Mouse (Mus musculus) neural tube, embryonic 11.5 days (tissue): ENCODE results near the gene Kcnj6. TPM values are rescaled to one million over a fixed set of nuclear protein-coding genes. Genes with fewer than 3 reads are reported as not detected.
A peak's percentile ranks its signal among the peaks of the same experiment; 100 is the strongest.

ENCODE experiments used
- ATAC-seq: fragments of 200-750 bp; cut with Nextera tagmentation; 2 replicates; pipeline ENCODE4 v1.8.0; 2017; ENCODE audit warnings: moderate number of reproducible peaks, mild to moderate bottlenecking, moderate TSS enrichment, moderate library complexity; ENCODE audit not compliant: insufficient read depth, low FRiP score, low TSS enrichment
- DNase-seq: peaks from one replicate; pipeline ENCODE4 v3.0.0-alpha.2; 2015; ENCODE audit warnings: low spot score
- H3K27ac ChIP-seq: fragments of 300-500 bp; sonication (generic); 2 replicates; pipeline ENCODE4 v1.5.1; 2014; ENCODE audit warnings: low read depth, mild to moderate bottlenecking, low read length
- H3K27me3 ChIP-seq: fragments of 300-500 bp; sonication (generic); 2 replicates; pipeline ENCODE4 v1.6.1; 2014; ENCODE audit warnings: mild to moderate bottlenecking, low read length, mixed read lengths; ENCODE audit not compliant: control insufficient read depth, insufficient read depth
- H3K36me3 ChIP-seq: fragments of 300-500 bp; sonication (generic); 2 replicates; pipeline ENCODE4 v1.6.1; 2014; ENCODE audit warnings: mild to moderate bottlenecking, low read length, moderate library complexity, mixed read lengths; ENCODE audit not compliant: control insufficient read depth, insufficient read depth
- H3K4me1 ChIP-seq: fragments of 300-500 bp; sonication (generic); 2 replicates; pipeline ENCODE4 v1.6.1; 2014; ENCODE audit warnings: low read length, mixed read lengths; ENCODE audit not compliant: control insufficient read depth, insufficient read depth
- H3K4me2 ChIP-seq: fragments of 300-500 bp; sonication (generic); 2 replicates; pipeline ENCODE4 v1.6.1; 2014; ENCODE audit warnings: low read depth, mild to moderate bottlenecking, moderate library complexity
- H3K4me3 ChIP-seq: fragments of 300-500 bp; sonication (generic); 2 replicates; pipeline ENCODE4 v1.5.1; 2014; ENCODE audit warnings: low read depth, low read length
- H3K9ac ChIP-seq: fragments of 300-500 bp; sonication (generic); 2 replicates; pipeline ENCODE4 v1.6.1; 2014; ENCODE audit warnings: mild to moderate bottlenecking, low read length
- H3K9me3 ChIP-seq: fragments of 300-500 bp; sonication (generic); 2 replicates; pipeline ENCODE4 v1.6.1; 2016; ENCODE audit warnings: low read length; ENCODE audit not compliant: control insufficient read depth
- WGBS: fragments of 180-500 bp; shearing (Covaris S2); extraction: QIAGEN DNeasy Blood & Tissue Kit; methylation state at CpG from one replicate; pipeline ENCODE4 v1.1.7; 2014; 5-methylcytosine and 5-hydroxymethylcytosine counted together
- polyA plus RNA-seq: library from polyadenylated mRNA; unstranded; fragments of >200 nt; fragmentation: Nextera tagmentation; extraction: Ambion mirVana; gene quantifications from 2 replicates; pipeline ENCODE4 v1.2.1, GENCODE M21; 2014

The Kcnj6 gene
- polyA plus RNA-seq, 1 experiment from 2014 or later: not detected

DNA sequence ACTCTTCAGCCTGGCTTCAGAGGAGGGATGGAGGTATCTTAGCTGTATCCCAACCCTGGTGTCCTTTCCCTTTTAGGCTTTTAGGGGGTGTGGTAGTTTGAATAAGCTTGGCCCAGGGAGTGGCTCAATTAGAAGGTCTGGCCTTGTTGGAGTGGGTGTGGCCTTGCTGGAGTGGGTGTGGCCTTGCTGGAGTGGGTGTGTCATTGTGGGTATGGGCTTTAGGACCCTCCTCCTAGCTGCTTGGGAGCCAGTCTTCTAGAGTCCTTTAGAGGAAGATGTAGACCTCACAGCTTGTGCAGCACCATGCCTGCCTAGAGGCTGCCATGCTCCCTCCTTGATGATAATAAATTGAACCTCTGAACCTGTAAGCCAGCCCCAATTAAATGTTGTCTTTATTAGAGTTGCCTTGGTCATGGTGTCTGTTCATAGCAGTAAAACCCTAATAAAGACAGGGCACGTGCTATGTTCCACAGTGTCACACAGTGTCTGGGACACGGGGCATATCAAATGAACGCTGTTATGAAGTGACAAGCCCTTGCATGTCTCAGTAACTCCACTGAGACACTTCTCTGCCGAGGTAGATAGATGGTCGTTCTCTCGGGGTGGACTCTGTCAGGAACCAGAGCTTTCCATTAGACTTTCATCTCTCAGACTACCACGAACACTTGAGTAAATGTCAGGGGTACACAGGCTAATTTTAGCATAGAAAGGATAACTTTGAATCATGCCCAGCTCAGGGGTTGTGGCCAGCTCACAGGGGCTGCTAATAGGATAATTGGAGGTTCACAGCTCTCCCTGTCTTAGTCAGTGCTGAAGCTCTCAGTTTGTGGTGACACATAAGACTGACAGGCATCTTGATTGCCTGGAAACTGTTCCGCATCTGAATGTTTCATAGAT, 260.8 kb downstream of the Kcnj6 start:
- no peak overlapping the region for H3K4me2 ChIP-seq
- H3K27me3 ChIP-seq: no peaks in the 10 kb centered on the region
- no peaks in the 10 kb centered on the region for H3K9me3 ChIP-seq
- WGBS: 89% methylated on average over 8 of the region's 8 CpGs
- no peaks in the 10 kb centered on the region for H3K4me1 ChIP-seq
- no peak overlapping the region for H3K4me3 ChIP-seq
- ATAC-seq (no peak), DNase-seq (no peak)
- H3K36me3 ChIP-seq: no peaks in the 10 kb centered on the region
- H3K27ac ChIP-seq: no peak overlapping the region
- H3K9ac ChIP-seq: no peak overlapping the region

DNA sequence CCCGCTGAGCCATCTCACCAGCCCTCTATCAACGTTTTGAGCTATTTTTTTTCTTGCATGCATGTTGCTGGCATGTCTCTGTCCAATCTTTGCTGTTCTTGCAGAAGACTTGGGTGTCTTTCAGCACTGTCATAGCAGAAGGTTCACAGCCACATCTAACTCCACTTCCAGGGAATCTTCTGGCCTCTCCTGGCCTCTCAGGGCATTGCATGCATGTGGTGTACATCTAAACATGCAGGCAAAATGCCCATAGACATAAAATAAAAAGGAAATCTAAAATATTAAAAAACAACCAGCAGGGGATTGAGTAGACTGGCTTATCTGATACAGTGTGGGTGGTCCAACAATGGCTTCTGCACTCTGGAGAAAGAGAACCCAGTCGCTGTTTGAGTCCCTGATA, 262.0 kb downstream of the Kcnj6 start:
- 63% methylated on average over 3 of the region's 3 CpGs for WGBS
- Histone ChIP-seq H3K4me1 (no peaks in the 10 kb centered on the region), H3K27ac (no peak overlapping the region)

GRCm38 (mm10) chr16:94731027-94731426, 266.5 kb downstream of the Kcnj6 start:
- Histone ChIP-seq H3K36me3 (no peaks in the 10 kb centered on the region), H3K4me3 (no peak overlapping the region), H3K27ac (no peak overlapping the region), H3K4me1 (no peaks in the 10 kb centered on the region), H3K9me3 (no peaks in the 10 kb centered on the region), H3K27me3 (no peaks in the 10 kb centered on the region), H3K9ac (no peak overlapping the region), H3K4me2 (no peak overlapping the region)
- WGBS: 70% methylated on average over 12 of the region's 12 CpGs
- DNase-seq: no peak
- no peak for ATAC-seq

More for the DNA sequence above, 262.0 kb downstream of the Kcnj6 start:
- no peaks in the 10 kb centered on the region for H3K27me3 ChIP-seq
- H3K4me3 ChIP-seq: no peak overlapping the region
- no peak overlapping the region for H3K9ac ChIP-seq
- DNase-seq (no peak), ATAC-seq (no peak)
- no peaks in the 10 kb centered on the region for H3K36me3 ChIP-seq
- no peaks in the 10 kb centered on the region for H3K9me3 ChIP-seq
- no peak overlapping the region for H3K4me2 ChIP-seq

DNA sequence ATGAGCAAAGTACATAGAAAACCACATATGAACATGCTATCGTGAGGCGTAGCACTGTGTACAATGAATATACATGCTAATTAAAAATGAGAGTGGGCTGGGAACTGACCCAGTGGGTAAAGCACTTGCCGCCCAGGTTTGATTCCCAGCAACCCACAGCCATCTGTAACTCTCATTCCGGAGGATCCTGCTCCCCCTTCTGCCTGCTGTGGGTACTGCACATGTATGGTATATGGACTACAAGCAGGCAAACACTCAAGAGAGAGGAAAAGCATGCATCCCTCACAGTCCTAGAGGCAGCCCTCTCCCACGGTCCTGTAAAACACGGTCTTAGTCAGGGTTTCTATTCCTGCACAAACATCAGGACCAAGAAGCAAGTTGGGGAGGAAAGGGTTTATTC, 268.3 kb downstream of the Kcnj6 start:
- H3K9me3 ChIP-seq: no peaks in the 10 kb centered on the region
- H3K9ac ChIP-seq: no peak overlapping the region
- H3K27me3 ChIP-seq: no peaks in the 10 kb centered on the region
- H3K27ac ChIP-seq: no peak overlapping the region
- no peak for DNase-seq
- H3K4me3 ChIP-seq: no peak overlapping the region
- ATAC-seq: no peak
- 90% methylated on average over 6 of the region's 6 CpGs for WGBS
- no peaks in the 10 kb centered on the region for H3K4me1 ChIP-seq
- H3K36me3 ChIP-seq: no peaks in the 10 kb centered on the region
- no peak overlapping the region for H3K4me2 ChIP-seq

GRCm38 (mm10) chr16:94724747-94725211, 272.7 kb downstream of the Kcnj6 start:
- no peaks in the 10 kb centered on the region for H3K4me1 ChIP-seq
- peak overlapping the region; percentile 49; the same call in 1 of the 2 replicates for H3K27ac ChIP-seq
- DNase-seq (peak; percentile 28), ATAC-seq (peak; percentile 29)
- no peaks in the 10 kb centered on the region for H3K27me3 ChIP-seq
- peak overlapping the region; percentile 40 for H3K4me3 ChIP-seq
- no peaks in the 10 kb centered on the region for H3K36me3 ChIP-seq
- H3K9ac ChIP-seq: peak overlapping the region; percentile 35
- H3K4me2 ChIP-seq: peak overlapping the region; percentile 89
- no peaks in the 10 kb centered on the region for H3K9me3 ChIP-seq
- WGBS: 3% methylated on average over 18 of the region's 18 CpGs

DNA sequence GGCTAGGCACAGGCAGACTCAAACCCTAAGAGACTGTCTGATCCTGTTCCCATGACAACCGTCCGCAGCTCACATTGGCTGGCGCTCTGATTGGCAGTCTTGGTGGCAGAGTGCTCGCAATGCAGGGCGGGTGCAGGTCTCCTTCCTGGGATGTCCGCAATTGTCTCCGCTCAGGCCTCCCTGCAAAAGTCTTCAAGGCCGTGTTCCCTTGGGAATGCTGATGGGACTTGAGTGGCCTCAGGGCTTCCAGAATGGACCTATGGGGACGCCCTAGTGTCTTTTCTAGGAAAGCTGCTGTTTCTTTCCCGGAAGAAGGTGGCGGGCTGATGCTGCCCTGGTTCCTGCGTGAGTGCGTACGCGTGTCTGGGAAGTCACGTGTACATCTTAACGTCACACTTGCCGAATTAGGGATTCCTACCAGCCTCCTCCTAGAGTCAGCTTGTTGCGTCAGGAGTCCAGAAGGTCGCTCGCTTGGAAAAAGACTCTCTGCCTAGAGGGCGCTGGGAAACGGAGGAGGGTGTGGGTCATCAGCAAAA, 273.4 kb downstream of the Kcnj6 start:
- Histone ChIP-seq H3K27ac (peak overlapping the region; percentile 45; the same call in 1 of the 2 replicates), H3K9me3 (no peaks in the 10 kb centered on the region), H3K36me3 (no peaks in the 10 kb centered on the region), H3K4me3 (peak overlapping the region; percentile 40), H3K9ac (peak overlapping the region; percentile 35), H3K27me3 (no peaks in the 10 kb centered on the region), H3K4me1 (no peaks in the 10 kb centered on the region), H3K4me2 (peak overlapping the region; percentile 89)
- DNase-seq: peak; percentile 89
- peak; percentile 97 for ATAC-seq
- 0% methylated on average over 23 of the region's 23 CpGs for WGBS

DNA sequence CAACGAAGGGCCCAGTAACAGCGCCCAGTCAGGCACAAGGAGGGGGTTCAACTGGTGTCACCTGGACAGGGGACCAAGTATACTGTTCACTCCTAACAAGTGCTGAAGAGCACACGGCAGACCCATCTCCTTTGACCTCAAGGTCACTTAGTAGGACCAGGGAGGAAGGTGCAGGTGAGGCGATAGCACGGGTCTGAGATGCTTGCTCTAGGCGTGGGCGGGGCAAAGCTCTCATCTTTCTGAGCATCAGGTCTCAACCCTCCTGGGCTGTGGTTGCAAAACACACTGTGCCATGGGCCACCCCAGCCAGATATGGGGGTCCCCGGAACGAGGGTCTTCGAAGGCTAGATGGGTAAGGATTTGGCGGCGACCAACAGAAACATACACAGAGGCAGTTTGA, 274.6 kb downstream of the Kcnj6 start:
- Histone ChIP-seq H3K27ac (no peak overlapping the region), H3K36me3 (no peaks in the 10 kb centered on the region), H3K9ac (no peak overlapping the region), H3K4me2 (no peak overlapping the region), H3K4me1 (no peaks in the 10 kb centered on the region), H3K27me3 (no peaks in the 10 kb centered on the region), H3K4me3 (no peak overlapping the region), H3K9me3 (no peaks in the 10 kb centered on the region)
- ATAC-seq (no peak), DNase-seq (no peak)
- WGBS: 75% methylated on average over 12 of the region's 12 CpGs

DNA sequence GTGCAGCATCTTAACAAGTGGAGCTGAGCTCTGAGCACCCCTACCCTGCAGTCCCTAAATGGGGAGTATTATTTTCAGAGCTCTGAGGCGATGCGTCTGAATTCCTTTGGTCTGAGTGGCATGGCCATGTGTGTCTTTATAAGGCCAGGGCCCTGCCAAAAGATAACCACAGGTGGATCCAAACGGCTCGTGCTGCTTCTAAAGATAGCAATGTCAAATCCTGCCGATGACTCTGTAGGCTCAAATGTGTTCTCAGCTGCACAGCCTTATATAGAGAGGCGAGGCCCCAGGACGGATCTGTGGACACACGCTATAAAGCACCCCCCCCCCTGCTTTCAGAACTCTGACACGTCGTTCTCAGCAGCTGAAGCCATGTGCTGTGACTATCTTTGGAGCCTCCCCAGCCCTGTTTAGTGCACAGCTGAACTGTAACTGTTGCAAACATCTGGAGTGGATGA, 275.9 kb downstream of the Kcnj6 start:
- no peaks in the 10 kb centered on the region for H3K9me3 ChIP-seq
- no peak overlapping the region for H3K4me2 ChIP-seq
- no peak overlapping the region for H3K4me3 ChIP-seq
- no peaks in the 10 kb centered on the region for H3K4me1 ChIP-seq
- WGBS: 68% methylated on average over 10 of the region's 10 CpGs
- no peaks in the 10 kb centered on the region for H3K27me3 ChIP-seq
- H3K27ac ChIP-seq: no peak overlapping the region
- ATAC-seq (no peak), DNase-seq (no peak)
- no peak overlapping the region for H3K9ac ChIP-seq
- H3K36me3 ChIP-seq: no peaks in the 10 kb centered on the region
